Mouse (Mus musculus) spleen, embryonic (tissue): ENCODE data around the gene Tbrg1.

Experiments used
- CTCF ChIA-PET: fragments of 350-600 bp; sonication (Branson Sonifier 250); formaldehyde crosslinking; loops from one replicate; lab custom pipeline; 2022; lab: Charles Lee

The Tbrg1 gene

GRCm38 (mm10) chr9:37632305-37632704, 24.8 kb downstream of the Tbrg1 start:
- CTCF ChIA-PET = no interaction called here

- CTCF ChIA-PET = no interaction called here
These were observed 27.2 kb downstream of the Tbrg1 start for GRCm38 (mm10) chr9:37629941-37630340.

- CTCF ChIA-PET = no interaction called here
These were observed 28.5 kb downstream of the Tbrg1 start for GRCm38 (mm10) chr9:37628581-37628980.

- CTCF ChIA-PET = no interaction called here
These were observed 29.8 kb downstream of the Tbrg1 start for GRCm38 (mm10) chr9:37627263-37627662.

- CTCF ChIA-PET = no interaction called here
These were observed 31.0 kb downstream of the Tbrg1 start for GRCm38 (mm10) chr9:37626103-37626567.

- CTCF ChIA-PET = no interaction called here
These were observed 31.5 kb downstream of the Tbrg1 start for GRCm38 (mm10) chr9:37625641-37626040.

- CTCF ChIA-PET = interaction anchor here (0.6 kb wide), 1 partner anchor 217 kb away, joined by 4 read pairs; no protein-coding TSS in a partner anchor
These were observed 32.0 kb downstream of the Tbrg1 start for GRCm38 (mm10) chr9:37625129-37625528.

- CTCF ChIA-PET = no interaction called here
These were observed 32.6 kb downstream of the Tbrg1 start for GRCm38 (mm10) chr9:37624502-37624901.

GRCm38 (mm10) chr9:37623981-37624380, 33.1 kb downstream of the Tbrg1 start:
- CTCF ChIA-PET = no interaction called here

- CTCF ChIA-PET = no interaction called here
These were observed 35.8 kb downstream of the Tbrg1 start for GRCm38 (mm10) chr9:37621290-37621689.

- CTCF ChIA-PET = no interaction called here
These were observed 40.3 kb downstream of the Tbrg1 start for GRCm38 (mm10) chr9:37616770-37617169.

GRCm38 (mm10) chr9:37615220-37615619, 41.9 kb downstream of the Tbrg1 start:
- CTCF ChIA-PET = interaction anchor here (0.5 to 0.8 kb wide), 3 partner anchors 11 to 130 kb away, joined by 3 to 4 read pairs (median 3); no protein-coding TSS in a partner anchor

- CTCF ChIA-PET = interaction anchor here (0.9 kb wide), 1 partner anchor 150 kb away, joined by 3 read pairs; no protein-coding TSS in a partner anchor
These were observed 42.8 kb downstream of the Tbrg1 start for GRCm38 (mm10) chr9:37614316-37614715.

- CTCF ChIA-PET = no interaction called here
These were observed 43.2 kb downstream of the Tbrg1 start for GRCm38 (mm10) chr9:37613911-37614280.

GRCm38 (mm10) chr9:37613182-37613910, 43.8 kb downstream of the Tbrg1 start, which contains the start of gene Spa17:
TSS of gene Spa17 (minus strand) at chr9:37613722.
- CTCF ChIA-PET = no interaction called here

- CTCF ChIA-PET = no interaction called here
These were observed 47.6 kb downstream of the Tbrg1 start for GRCm38 (mm10) chr9:37609558-37609957.

GRCm38 (mm10) chr9:37605089-37605488, 52.0 kb downstream of the Tbrg1 start:
- CTCF ChIA-PET = no interaction called here

- CTCF ChIA-PET = no interaction called here
These were observed 56.4 kb downstream of the Tbrg1 start for GRCm38 (mm10) chr9:37600538-37601205.
